Mouse (Mus musculus) cerebellum, adult 9-10 months (tissue): ENCODE data around the gene Sar1a.

Experiments
- DNase-seq: peaks from one replicate; pipeline ENCODE4 v3.0.0; 2022

Sar1a gene

DNA sequence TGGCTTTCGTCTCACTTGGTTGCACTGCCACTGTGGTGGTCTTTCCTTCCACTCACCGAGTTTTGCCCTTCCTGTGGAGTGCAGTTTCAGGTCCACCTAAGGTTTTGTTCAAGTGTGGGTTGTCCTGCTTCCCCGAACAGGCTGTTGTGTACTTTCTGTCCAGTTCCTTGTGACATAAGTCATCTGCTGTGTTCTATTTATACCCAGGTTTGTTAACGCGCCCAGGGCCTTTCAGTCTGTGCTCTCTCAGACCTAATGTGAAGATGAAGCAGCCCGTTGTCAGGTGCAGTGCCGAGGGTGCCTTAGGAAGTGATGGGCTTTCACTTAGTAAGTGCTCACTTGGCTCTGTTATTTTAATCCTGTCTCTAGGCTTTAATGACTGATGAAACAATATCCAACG lies 9.3 kb downstream of the Sar1a start:
- no peak for DNase-seq

GRCm38 (mm10) chr10:61693563-61693962 lies 13.5 kb downstream of the Sar1a start:
- no peak for DNase-seq

DNA sequence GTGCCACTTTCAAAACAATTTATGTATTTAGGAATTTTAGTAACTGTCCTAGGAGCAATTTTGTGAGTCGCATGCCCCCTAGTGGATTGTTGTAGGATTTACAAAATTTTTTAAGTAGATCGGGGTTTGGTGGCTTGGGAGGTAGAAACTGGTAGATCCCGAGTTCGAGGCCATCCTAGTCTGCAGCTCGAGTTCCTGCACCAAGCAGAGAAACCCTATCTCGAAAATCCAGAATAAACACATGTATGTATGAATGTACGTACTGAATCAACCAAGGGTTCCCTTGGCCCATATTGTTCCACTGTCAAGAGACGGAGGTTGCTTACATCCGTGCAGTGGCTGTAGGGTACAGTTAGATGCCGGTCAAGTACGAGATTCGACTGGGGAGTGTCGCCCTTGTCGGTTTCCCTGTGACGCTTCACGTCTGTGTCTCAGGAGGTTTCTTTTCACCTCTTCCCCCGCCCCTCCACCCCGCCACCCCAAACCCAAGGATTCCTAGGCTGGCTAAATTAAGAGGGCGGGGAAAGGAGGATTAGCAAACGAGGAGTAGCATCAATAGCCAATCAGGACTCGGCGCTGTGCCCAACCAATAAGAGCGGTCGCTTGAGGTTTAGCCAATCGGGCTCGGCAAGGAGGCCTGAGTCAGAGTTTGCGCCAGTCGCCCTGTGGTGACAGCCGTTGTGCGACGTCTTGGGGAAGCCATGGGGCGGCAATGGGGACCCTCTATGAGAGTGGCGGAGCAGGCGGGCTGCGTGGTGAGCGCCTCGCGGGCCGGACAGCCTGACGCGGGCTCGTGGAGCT lies 15.0 kb downstream of the Sar1a start, which contains the start of gene Tysnd1:
TSS of gene Tysnd1 (plus strand) at position 645 of the 801 bp plus-strand sequence.
- DNase-seq, result peak; percentile 97

GRCm38 (mm10) chr10:61695703-61696559 lies 15.8 kb downstream of the Sar1a start:
- peak; percentile 44 for DNase-seq

DNA sequence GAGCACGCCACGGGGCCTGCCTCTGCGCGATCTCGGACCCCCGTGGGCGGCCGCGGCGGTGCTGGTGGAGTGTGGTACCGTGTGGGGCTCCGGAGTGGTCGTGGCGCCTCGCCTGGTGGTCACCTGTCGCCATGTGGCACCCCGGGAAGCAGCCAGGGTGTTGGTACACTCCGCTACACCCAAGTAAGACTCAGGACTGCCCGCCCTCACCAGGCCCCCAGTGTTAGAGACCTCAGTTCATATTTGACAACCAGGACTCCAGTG lies 16.4 kb downstream of the Sar1a start:
- no peak for DNase-seq

DNA sequence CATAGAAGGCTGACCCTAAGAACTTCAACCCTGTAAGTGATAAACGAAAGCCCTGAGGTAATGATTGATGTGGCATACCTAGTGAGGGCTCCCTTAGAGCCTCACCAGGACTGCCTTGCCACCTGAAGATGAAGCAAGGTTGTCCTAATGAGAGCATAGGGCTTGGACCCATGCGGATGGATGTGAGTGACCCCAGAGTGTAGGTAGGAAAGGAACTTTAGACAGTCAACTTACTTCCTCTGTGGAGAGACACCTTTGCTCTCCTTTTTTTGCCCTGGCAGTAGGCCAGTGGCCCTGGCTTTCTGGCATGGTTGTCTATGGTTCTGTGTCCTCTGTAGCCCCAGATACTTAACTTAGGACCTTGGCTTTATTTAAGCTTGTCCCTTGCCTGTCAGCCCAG lies 16.9 kb downstream of the Sar1a start:
- no peak for DNase-seq

DNA sequence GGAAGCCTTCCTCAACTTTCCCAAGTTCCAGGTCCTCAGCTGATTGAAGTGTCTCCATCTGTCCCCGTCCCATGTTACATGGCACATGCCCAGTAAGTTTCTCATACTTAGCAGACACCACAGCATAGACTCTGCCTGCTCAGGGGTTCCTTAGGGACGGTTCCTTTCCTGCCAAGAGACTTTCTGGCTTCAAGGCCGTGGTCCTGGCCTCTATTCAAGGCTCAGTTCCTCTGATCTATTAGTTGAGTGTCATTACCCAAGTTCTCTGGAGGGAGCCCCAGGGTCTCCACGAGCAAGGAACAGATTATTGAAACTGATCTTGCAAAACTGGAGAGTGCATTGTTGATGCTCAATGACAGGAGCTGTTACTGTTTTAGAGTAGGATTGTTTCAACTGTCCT lies 24.6 kb downstream of the Sar1a start:
- no peak for DNase-seq

- DNase-seq, result no peak
Observed at GRCm38 (mm10) chr10:61706412-61707375, 26.6 kb downstream of the Sar1a start.

GRCm38 (mm10) chr10:61713601-61714000 lies 33.5 kb downstream of the Sar1a start:
- DNase-seq, result no peak

DNA sequence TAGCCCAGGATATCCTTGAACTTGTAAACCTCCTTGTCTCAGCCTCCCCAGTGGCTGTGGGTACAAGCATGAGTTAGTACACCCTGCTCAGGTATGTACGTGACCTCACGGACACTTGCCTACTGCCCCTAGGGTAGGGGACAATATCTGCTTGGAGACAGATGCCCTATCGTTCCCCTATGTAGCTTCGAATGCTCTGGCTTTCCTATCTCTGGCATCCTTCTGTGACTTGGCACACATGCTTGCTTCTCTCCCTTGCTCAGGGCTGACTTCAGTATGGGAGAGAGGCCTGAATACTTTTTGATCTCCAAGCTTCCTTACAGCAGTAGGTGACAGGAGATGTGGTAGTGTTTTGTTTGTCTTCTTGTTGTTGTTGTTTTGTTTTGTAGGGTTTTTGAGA lies 34.0 kb downstream of the Sar1a start:
- no peak for DNase-seq

DNA sequence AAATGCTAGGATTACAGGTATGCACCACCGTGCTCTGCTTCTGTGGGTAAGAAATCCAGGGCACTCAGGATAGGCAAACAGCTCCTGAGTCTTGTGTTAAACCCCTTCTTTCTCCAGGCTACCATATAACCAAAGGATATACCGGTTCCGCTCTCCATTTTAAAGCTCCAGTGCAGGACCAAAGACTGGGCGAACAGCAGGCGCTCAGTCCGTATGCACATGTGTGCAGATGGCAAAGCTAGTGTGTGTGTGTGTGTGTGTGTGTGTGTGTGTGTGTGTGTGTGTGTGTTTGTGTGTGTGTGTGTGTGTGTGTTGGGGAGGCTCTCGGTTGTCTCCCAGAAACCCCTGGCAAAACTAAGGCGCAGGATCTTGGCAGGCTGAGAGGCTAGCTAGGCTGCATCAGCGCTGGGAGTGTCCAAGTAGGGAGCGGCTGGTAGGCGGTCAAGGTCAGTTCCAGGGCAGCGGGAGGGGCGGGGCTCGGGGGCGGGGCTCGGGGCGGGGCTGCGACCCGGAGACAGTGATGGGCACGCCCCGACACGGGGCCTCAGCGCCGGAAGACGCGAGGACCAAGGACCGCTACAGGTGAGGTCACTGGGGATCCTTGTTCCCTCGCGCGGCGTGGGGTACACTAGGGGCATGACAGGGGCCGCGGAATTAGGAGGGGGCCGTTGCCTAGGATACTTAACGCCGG lies 34.8 kb downstream of the Sar1a start, which contains the start of gene Aifm2:
TSS of gene Aifm2 (plus strand) at position 493 of the 691 bp plus-strand sequence.
- peak; percentile 40 for DNase-seq

- no peak for DNase-seq
Observed at GRCm38 (mm10) chr10:61715462-61715837, 35.4 kb downstream of the Sar1a start.

- DNase-seq, result no peak
Observed at GRCm38 (mm10) chr10:61715996-61716864, 36.1 kb downstream of the Sar1a start.

- no peak for DNase-seq
Observed at GRCm38 (mm10) chr10:61717406-61718296, 37.6 kb downstream of the Sar1a start.

GRCm38 (mm10) chr10:61720331-61720730 lies 40.2 kb downstream of the Sar1a start:
- DNase-seq, result no peak

DNA sequence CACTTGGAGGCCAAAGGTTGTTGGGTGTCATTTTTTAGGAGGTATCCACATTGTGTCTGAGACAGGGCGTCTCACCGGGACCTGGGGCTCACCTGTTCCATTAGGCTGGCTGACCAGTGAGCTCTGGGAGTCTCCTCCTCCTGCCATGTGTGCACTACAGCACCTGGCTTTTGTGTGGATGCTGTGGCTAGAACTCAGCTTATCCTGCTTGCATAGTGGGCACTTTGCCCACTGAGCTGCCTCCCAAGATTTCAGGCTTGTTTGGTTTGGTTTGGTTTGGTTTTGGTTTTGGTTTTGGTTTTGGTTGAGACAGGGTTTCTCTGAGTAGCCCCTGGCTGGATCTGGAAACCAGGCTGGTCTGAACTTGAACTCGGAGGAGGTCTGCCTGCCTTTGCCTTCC lies 42.1 kb downstream of the Sar1a start:
- DNase-seq, result no peak

DNA sequence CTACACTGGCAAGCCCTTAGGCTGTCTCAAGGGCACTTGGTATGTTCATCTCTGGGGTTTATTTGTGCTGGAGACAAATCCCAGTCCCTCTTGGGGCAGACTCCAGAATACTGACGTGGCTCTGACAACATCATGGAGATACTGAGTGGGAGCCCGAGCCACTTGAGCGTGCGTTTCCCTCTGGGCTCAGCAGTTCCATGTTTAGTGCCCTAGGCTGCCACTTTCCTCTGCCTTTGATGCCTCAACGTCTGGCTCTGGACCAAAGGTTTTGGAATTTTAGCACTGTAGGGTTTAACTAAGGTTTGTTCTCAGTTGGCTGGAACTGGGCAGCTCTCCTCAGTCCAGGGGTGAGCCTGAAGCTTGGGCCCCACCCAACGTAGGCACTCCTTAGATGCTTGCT lies 43.2 kb downstream of the Sar1a start:
- DNase-seq, result no peak

- no peak for DNase-seq
Observed at GRCm38 (mm10) chr10:61729181-61729580, 49.1 kb downstream of the Sar1a start.

DNA sequence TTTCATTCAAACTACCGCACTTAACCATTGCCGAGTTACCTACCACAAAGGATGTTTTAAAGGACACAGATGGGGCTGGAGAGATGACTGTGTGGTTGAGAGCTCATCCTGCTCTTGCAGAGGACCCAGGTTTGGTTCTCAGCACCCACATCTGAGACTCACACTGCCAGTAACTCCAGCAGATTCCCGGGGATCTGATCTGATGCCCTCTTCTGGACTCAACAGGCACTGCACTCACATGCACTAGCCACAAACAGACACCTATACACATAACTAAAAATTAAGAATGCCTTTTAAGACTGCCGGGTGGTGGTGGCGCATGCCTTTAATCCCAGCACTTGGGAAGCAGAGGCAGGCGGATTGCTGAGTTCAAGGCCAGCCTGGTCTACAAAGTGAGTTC lies 50.1 kb downstream of the Sar1a start:
- no peak for DNase-seq

GRCm38 (mm10) chr10:61734377-61734776 lies 54.3 kb downstream of the Sar1a start:
- peak; percentile 31 for DNase-seq
